Mouse (Mus musculus) bone marrow macrophage, adult 2 months (primary cell): ENCODE data around the gene Mark4.
A peak's percentile ranks its signal among the peaks of the same experiment; 100 is the strongest.

ENCODE experiments used
- CTCF ChIP-seq: IDR thresholded peaks from 2 replicates; pipeline ENCODE4 v1.5.1; 2012; ENCODE audit warnings: low read depth, mild to moderate bottlenecking, low read length, moderate library complexity
- POLR2A ChIP-seq: IDR thresholded peaks from 2 replicates; pipeline ENCODE4 v1.6.1; 2012; ENCODE audit warnings: mild to moderate bottlenecking, low read depth, low read length, borderline replicate concordance

DNA sequence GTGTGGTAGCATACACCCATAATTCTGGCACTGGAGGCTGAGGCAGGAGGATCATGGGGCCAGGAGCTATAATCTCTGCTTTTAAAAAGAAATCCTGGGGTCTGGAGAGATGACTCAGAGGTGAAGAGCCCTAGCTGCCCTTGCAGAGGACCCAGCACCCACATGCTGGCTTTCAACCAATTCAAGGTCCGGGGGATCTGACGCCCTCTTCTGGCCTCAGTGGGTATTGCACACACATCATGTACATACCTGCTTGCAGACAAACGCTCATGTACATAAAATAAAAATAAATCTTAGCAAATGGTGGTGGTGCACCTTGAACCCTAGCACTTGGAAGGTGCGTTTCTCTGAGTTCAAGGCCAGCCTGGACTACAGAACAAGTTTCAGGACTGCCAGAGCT is 57.7 kb downstream of the Mark4 start:
- peak; percentile 31 for TF ChIP-seq CTCF
- no peak for TF ChIP-seq POLR2A
